Mouse (Mus musculus): Measurements from ENCODE around the gene Igfbp5. TPM values are rescaled to one million over a fixed set of nuclear protein-coding genes. Genes with fewer than 3 reads are reported as not detected.

Igfbp5 gene
- polyA plus RNA-seq, 1 experiment from 2014 or later: 2.2 TPM

DNA sequence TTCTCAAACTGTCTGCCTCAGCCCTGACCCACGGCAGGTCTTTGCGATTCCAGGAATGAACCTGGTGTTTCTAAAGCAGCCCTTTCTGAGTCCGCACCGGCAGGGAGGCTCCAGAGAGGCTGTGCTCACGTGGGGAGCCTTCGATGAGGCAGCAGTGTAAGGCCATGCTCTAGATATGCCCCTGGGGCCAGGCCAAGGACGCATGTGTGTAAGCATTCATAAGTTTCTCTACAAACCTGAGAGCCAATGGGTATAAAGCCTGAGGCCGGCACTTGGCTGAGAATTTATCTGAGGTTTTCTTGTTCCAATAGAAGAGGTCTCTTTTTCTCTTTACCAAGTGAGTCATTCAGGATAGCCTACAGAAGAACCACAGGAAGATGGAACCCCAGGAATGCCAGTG, 35.3 kb downstream of the Igfbp5 start:
- WGBS (ENCODE audit: insufficient replicate concordance): 66% methylated on average over 8 of the region's 8 CpGs
- H3K4me3 ChIP-seq (replicated peaks): no peak overlapping the region
- H3K9me3 ChIP-seq (replicated peaks): no peaks in the 10 kb centered on the region

DNA sequence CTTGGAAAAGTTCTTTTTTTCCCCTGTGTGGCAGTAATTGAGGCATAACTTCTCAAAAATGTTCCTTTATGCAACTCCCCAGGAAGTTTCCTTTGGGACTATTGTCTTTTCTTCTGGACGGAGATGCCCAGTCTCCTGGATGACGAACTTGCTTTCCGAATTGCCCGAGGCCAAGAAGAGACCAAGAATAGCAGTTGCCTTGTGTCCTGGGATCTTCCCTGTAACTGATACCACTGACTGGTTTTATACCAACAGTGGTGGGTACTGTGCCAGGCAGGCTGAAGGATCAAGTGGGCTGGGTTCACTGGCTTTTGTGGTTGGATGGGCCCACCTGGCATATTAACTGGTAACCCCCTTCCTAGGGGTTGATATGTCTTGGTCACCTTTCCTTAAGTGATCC, 41.1 kb downstream of the Igfbp5 start:
- Histone ChIP-seq H3K4me3 (replicated peaks) (no peak overlapping the region), H3K4me1 (replicated peaks) (no peaks in the 10 kb centered on the region), H3K4me2 (no peak overlapping the region), H3K27me3 (no peaks in the 10 kb centered on the region), H3K9ac (no peak overlapping the region), H3K27ac (replicated peaks) (no peak overlapping the region), H3K36me3 (replicated peaks) (no peaks in the 10 kb centered on the region), H3K9me3 (replicated peaks) (no peaks in the 10 kb centered on the region)
- no peak for ATAC-seq (ENCODE audit: insufficient read depth)
- WGBS (ENCODE audit: insufficient replicate concordance): 69% methylated on average over 4 of the region's 4 CpGs

More for the DNA sequence above, 35.3 kb downstream of the Igfbp5 start:
- H3K4me1 ChIP-seq (replicated peaks): 0 out of 2 replicates have a peak, but pooled peaks cover 3% of the 10 kb centered on the region
- no peak overlapping the region for H3K9ac ChIP-seq
- no peak overlapping the region for H3K4me2 ChIP-seq
- no peaks in the 10 kb centered on the region for H3K36me3 ChIP-seq (replicated peaks)
- H3K27ac ChIP-seq (replicated peaks): no peak overlapping the region
- ATAC-seq (ENCODE audit: insufficient read depth): no peak
- no peaks in the 10 kb centered on the region for H3K27me3 ChIP-seq

DNA sequence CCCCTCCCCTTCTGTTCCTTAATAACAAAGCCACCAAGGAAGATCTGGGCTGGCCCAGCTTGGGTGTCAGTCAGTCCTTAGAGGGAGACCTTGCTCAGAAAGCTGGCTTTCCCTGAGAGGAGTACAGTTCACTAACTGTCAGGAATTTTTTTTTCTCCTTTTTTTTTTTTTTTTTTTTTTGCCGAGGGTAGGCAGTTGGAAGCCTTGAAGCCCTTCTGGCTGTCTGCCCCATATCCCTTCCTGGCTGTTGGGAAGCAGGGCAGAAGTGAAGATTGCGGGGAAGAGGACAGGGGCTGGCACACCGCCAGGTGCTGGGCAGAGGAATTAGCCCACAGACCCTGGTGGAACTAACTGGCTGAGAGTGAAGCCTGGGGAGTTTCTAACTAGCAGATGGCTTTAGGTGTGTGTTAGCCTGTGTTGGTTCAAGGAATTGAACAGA, 42.0 kb downstream of the Igfbp5 start:
- Histone ChIP-seq H3K27ac (replicated peaks) (no peak overlapping the region), H3K9ac (no peak overlapping the region), H3K4me3 (replicated peaks) (no peak overlapping the region), H3K36me3 (replicated peaks) (no peaks in the 10 kb centered on the region), H3K4me2 (no peak overlapping the region), H3K4me1 (replicated peaks) (no peaks in the 10 kb centered on the region), H3K27me3 (peaks cover 4% of the 10 kb centered on the region), H3K9me3 (replicated peaks) (no peaks in the 10 kb centered on the region)
- no peak for ATAC-seq (ENCODE audit: insufficient read depth)
- 39% methylated on average over 3 of the region's 3 CpGs for WGBS (ENCODE audit: insufficient replicate concordance)

DNA sequence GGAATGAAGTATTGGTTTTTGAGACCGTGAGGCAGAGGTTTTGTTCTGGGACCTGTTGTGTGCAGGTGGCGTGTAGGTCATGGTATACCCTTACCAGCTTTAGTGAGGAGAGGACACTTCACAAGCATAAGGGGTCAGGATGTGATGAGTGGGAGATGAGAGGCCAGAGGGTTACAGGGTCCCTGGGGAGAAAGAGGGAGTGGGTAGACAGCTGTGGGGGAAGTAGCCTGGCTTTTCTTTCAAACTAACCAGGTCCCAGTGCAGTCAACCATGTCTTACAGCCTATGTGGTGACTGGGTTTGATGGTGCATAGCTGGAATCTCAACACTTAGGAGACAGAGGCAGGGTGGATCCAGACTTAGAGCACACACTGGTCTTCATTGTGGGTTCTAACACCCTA, 44.2 kb downstream of the Igfbp5 start:
- H3K4me2 ChIP-seq: no peak overlapping the region
- no peaks in the 10 kb centered on the region for H3K4me1 ChIP-seq (replicated peaks)
- no peak for ATAC-seq (ENCODE audit: insufficient read depth)
- no peaks in the 10 kb centered on the region for H3K36me3 ChIP-seq (replicated peaks)
- H3K9me3 ChIP-seq (replicated peaks): no peaks in the 10 kb centered on the region
- no peak overlapping the region for H3K27ac ChIP-seq (replicated peaks)
- H3K9ac ChIP-seq: no peak overlapping the region
- peaks cover 27% of the 10 kb centered on the region for H3K27me3 ChIP-seq
- WGBS (ENCODE audit: insufficient replicate concordance): 59% methylated on average over 2 of the region's 2 CpGs
- no peak overlapping the region for H3K4me3 ChIP-seq (replicated peaks)

DNA sequence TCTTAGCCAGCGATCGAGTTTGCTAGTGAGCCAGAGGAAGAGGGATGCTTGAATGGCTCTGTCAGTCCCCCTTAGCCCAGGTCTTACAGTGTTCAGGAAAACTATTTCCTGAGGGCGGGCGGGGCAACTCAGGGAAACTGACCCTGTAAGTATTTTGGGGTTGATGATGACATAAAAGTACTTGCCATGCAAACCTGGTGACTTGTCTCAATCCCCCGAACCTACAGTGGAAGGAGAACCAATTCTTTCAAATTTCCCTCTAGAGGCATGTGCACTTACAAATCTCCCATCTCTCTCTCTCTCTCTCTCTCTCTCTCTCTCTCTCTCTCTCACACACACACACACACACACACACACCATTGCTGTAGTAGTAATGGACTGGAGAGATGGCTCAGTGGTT, 45.8 kb downstream of the Igfbp5 start:
- WGBS (ENCODE audit: insufficient replicate concordance): 57% methylated on average over 5 of the region's 5 CpGs
- peaks cover 43% of the 10 kb centered on the region for H3K27me3 ChIP-seq
- ATAC-seq (ENCODE audit: insufficient read depth): no peak
- H3K9ac ChIP-seq: no peak overlapping the region
- no peaks in the 10 kb centered on the region for H3K36me3 ChIP-seq (replicated peaks)
- H3K9me3 ChIP-seq (replicated peaks): no peaks in the 10 kb centered on the region
- H3K4me2 ChIP-seq: no peak overlapping the region
- no peak overlapping the region for H3K4me3 ChIP-seq (replicated peaks)
- H3K4me1 ChIP-seq (replicated peaks): no peaks in the 10 kb centered on the region
- H3K27ac ChIP-seq (replicated peaks): no peak overlapping the region

DNA sequence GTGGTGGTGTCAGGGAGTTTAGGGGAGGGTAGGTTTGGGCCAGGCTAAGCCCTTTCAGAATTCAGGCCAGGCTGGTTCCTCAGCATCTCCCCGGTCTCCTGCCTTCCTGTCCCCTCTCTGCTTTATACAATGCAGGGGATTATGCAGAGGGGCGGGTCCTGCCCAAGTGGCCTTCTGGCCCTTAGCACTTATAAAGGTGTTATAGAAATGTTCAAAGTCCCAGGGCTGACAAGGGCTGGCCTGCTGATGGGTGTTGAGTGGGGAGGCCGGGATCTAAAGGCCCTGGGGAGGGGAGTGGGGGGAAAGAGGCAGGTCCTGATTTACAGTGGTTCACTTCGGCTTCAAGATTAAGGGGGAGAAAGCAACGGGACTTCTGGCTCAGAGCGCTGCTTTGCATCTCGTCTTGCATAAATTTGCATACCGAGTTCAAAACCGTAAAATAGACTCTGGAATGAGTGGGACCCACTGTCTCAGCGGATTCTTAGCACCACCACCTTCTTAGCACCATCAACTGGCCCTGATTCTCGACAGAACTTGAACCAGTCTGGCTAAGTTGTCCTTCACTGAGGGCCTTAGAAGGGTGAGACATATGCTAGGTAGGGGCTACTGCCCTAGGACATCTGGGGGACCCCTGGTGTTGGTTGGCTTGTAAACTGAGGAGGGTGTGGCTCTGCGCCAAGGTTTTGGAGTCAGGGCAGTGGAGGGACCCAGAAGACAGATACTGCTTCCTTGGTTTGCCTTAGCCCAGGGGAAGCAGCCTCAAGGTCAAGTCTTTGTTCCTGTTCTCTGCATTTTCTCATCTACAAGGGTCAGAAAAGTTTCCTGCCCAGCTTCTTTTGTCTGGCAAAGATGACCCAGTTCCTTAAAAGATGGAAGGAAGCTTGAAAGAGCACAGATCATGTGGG, 47.0 kb downstream of the Igfbp5 start:
- peaks cover 55% of the 10 kb centered on the region for H3K27me3 ChIP-seq
- H3K4me1 ChIP-seq (replicated peaks): no peaks in the 10 kb centered on the region
- H3K27ac ChIP-seq (replicated peaks): no peak overlapping the region
- H3K36me3 ChIP-seq (replicated peaks): no peaks in the 10 kb centered on the region
- no peak overlapping the region for H3K4me3 ChIP-seq (replicated peaks)
- no peak overlapping the region for H3K4me2 ChIP-seq
- no peaks in the 10 kb centered on the region for H3K9me3 ChIP-seq (replicated peaks)
- 28% methylated on average over 12 of the region's 12 CpGs for WGBS (ENCODE audit: insufficient replicate concordance)
- ATAC-seq (ENCODE audit: insufficient read depth): no peak
- H3K9ac ChIP-seq: no peak overlapping the region

DNA sequence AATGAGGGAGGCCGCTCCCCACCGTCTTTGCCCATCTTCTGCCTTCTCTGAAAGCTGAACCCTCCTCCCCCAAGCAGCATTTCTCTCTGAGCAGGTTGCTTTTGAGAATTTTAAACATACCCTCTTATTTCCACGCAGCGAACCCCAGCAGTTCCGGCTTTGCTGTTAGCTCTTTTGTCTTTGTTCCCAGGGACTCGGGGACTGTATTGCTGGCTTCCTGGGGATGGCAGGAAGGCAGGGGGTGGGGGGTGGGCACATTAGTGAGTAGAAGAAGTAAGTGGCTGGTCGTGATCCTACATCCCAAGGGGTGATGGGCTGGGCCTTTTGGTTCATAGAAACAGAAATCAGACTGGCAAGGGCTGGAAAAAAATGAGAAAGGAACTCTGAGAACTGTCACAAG, 47.8 kb downstream of the Igfbp5 start:
- H3K36me3 ChIP-seq (replicated peaks): no peaks in the 10 kb centered on the region
- no peak overlapping the region for H3K9ac ChIP-seq
- 14% methylated on average over 7 of the region's 7 CpGs for WGBS (ENCODE audit: insufficient replicate concordance)
- no peak overlapping the region for H3K4me2 ChIP-seq
- H3K9me3 ChIP-seq (replicated peaks): no peaks in the 10 kb centered on the region
- H3K4me3 ChIP-seq (replicated peaks): no peak overlapping the region
- no peak overlapping the region for H3K27ac ChIP-seq (replicated peaks)
- no peak for ATAC-seq (ENCODE audit: insufficient read depth)
- no peaks in the 10 kb centered on the region for H3K4me1 ChIP-seq (replicated peaks)
- peaks cover 62% of the 10 kb centered on the region for H3K27me3 ChIP-seq

DNA sequence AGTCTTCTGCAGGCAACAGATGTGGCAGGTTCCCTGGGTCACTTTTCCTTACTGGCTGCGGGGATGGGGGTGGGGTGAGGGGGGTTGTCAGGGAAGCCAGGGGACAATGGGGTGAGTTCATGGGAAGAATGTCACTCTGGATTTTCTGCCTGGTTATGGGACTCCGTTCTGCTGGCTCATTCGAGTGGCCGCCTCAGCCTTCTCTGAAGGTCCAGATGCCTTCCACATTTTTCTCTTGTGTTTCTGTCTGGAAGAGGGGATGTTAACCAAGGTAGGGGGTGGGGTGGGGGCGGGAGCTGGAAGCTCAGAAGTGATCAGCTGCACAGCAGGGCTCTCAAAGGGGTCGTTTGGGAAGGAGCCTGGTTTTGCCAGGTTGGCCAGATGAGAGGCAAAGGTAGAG, 48.2 kb downstream of the Igfbp5 start:
- no peak for ATAC-seq (ENCODE audit: insufficient read depth)
- Histone ChIP-seq H3K9me3 (replicated peaks) (no peaks in the 10 kb centered on the region), H3K9ac (no peak overlapping the region), H3K36me3 (replicated peaks) (no peaks in the 10 kb centered on the region), H3K4me3 (replicated peaks) (no peak overlapping the region), H3K27me3 (peaks cover 63% of the 10 kb centered on the region), H3K4me2 (no peak overlapping the region), H3K4me1 (replicated peaks) (no peaks in the 10 kb centered on the region), H3K27ac (replicated peaks) (no peak overlapping the region)
- WGBS (ENCODE audit: insufficient replicate concordance): 8% methylated on average over 6 of the region's 6 CpGs

DNA sequence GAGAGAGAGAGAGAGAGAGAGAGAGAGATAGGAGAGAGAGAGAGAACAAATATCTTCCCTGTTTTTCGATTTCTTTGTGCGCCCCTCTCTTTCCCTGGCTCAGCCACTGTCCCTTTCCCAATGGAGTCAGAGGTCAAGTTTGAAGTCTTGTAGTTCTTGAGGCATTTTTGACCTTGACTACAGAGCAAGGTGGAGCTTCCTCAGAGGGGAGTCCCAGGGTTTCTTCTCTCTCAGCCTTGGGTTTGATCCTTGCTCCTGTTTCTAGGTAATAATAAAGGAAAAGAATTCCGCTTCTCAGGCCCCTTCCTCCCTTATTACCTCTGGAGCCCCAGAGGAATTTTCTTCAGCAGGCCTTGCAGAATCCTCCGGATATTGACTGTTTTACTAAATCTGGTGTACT, 48.8 kb downstream of the Igfbp5 start:
- ATAC-seq (ENCODE audit: insufficient read depth): no peak
- Histone ChIP-seq H3K9ac (no peak overlapping the region), H3K36me3 (replicated peaks) (no peaks in the 10 kb centered on the region), H3K27ac (replicated peaks) (no peak overlapping the region), H3K4me3 (replicated peaks) (no peak overlapping the region), H3K9me3 (replicated peaks) (no peaks in the 10 kb centered on the region), H3K27me3 (peaks cover 68% of the 10 kb centered on the region), H3K4me1 (replicated peaks) (no peaks in the 10 kb centered on the region), H3K4me2 (no peak overlapping the region)
- 17% methylated on average over 4 of the region's 4 CpGs for whole genome bisulfite sequencing (ENCODE audit: insufficient replicate concordance)

DNA sequence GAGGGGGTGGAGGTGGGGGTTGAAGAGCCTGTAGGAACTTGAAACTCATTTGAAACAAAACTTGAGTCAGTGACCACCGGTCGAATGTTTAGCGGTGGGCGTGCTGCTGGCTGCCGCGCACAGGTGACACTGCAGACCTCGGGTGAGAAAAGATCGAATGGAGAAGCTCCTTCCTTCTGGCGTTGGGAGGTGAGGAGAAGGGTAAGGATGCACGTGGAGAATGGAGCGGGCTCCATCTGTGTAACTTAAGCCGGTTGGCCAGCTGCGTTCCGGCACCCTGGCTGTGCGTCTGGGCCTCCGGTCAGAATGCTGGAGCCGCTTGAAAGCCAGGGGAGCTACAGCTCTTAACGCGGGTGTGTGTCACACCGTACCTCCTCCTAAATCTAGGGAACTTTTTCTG, 49.4 kb downstream of the Igfbp5 start:
- Histone ChIP-seq H3K27ac (replicated peaks) (no peak overlapping the region), H3K4me2 (peak overlapping the region; percentile 69), H3K36me3 (replicated peaks) (no peaks in the 10 kb centered on the region), H3K4me3 (replicated peaks) (peak overlapping the region; percentile 44), H3K4me1 (replicated peaks) (no peaks in the 10 kb centered on the region), H3K27me3 (peaks cover 68% of the 10 kb centered on the region), H3K9me3 (replicated peaks) (no peaks in the 10 kb centered on the region), H3K9ac (no peak overlapping the region)
- 1% methylated on average over 20 of the region's 20 CpGs for WGBS (ENCODE audit: insufficient replicate concordance)
- no peak for ATAC-seq (ENCODE audit: insufficient read depth)

DNA sequence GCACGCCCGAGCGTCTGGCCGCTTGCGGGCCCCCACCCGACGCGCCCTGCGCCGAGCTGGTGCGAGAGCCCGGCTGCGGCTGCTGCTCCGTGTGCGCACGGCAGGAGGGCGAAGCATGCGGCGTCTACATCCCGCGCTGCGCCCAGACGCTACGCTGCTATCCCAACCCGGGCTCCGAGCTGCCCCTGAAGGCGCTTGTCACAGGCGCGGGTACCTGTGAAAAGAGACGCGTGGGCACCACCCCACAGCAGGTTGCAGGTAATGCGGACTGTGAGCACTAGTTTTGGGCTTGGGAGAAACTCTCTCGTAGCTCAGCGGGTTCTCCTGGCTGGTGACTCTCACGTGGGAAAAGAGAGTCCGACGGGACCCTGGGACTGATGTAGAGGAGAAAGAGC, 50.0 kb downstream of the Igfbp5 start:
- H3K36me3 ChIP-seq (replicated peaks): no peaks in the 10 kb centered on the region
- no peak overlapping the region for H3K9ac ChIP-seq
- no peaks in the 10 kb centered on the region for H3K9me3 ChIP-seq (replicated peaks)
- no peak for ATAC-seq (ENCODE audit: insufficient read depth)
- peaks cover 68% of the 10 kb centered on the region for H3K27me3 ChIP-seq
- H3K4me3 ChIP-seq (replicated peaks): peak overlapping the region; percentile 44
- no peak overlapping the region for H3K27ac ChIP-seq (replicated peaks)
- under 1% methylated on average over 37 of the region's 37 CpGs for WGBS (ENCODE audit: insufficient replicate concordance)
- peak overlapping the region; percentile 69 for H3K4me2 ChIP-seq
- no peaks in the 10 kb centered on the region for H3K4me1 ChIP-seq (replicated peaks)
